Mouse (Mus musculus) stomach, embryonic 14.5 days (tissue): ENCODE data around the gene Cnpy2. TPM values are rescaled to one million over a fixed set of nuclear protein-coding genes. Genes with fewer than 3 reads are reported as not detected.

ENCODE experiments used
- ATAC-seq: fragments of 200-750 bp; cut with Nextera tagmentation; 2 replicates; pipeline ENCODE4 v1.8.0; 2017; ENCODE audit warnings: low read depth, moderate TSS enrichment; ENCODE audit not compliant: insufficient number of reproducible peaks, insufficient read depth, low FRiP score
- H3K27ac ChIP-seq: fragments of 300-500 bp; sonication (generic); 2 replicates; pipeline ENCODE4 v1.5.1; 2014; ENCODE audit warnings: mild to moderate bottlenecking, low read length, moderate library complexity, mixed read lengths
- H3K27me3 ChIP-seq: fragments of 300-500 bp; sonication (generic); 2 replicates; pipeline ENCODE4 v1.6.1; 2014; ENCODE audit warnings: low read length, control low read depth, mixed read lengths; ENCODE audit not compliant: control insufficient read depth, insufficient read depth
- H3K36me3 ChIP-seq: fragments of 300-500 bp; sonication (generic); 2 replicates; pipeline ENCODE4 v1.6.1; 2014; ENCODE audit warnings: mild to moderate bottlenecking, control low read depth, low read length, moderate library complexity, mixed read lengths; ENCODE audit not compliant: control insufficient read depth, insufficient read depth
- H3K4me1 ChIP-seq: fragments of 300-500 bp; sonication (generic); 2 replicates; pipeline ENCODE4 v1.6.1; 2014; ENCODE audit warnings: low read length, control low read depth, mixed read lengths; ENCODE audit not compliant: control insufficient read depth, insufficient read depth
- H3K4me2 ChIP-seq: fragments of 300-500 bp; sonication (generic); replicated peaks from 2 replicates; pipeline ENCODE4 v1.6.1; 2014; ENCODE audit warnings: low read depth, low read length, control low read depth
- H3K4me3 ChIP-seq: fragments of 300-500 bp; sonication (generic); 2 replicates; pipeline ENCODE4 v1.5.1; 2014; ENCODE audit warnings: low read depth, low read length, control low read depth
- H3K9ac ChIP-seq: fragments of 300-500 bp; sonication (generic); replicated peaks from 2 replicates; pipeline ENCODE4 v1.6.1; 2014; ENCODE audit warnings: low read depth, mild to moderate bottlenecking, control low read depth, low read length, moderate library complexity, mixed read lengths
- H3K9me3 ChIP-seq: fragments of 300-500 bp; sonication (generic); 2 replicates; pipeline ENCODE4 v1.6.1; 2016; ENCODE audit warnings: low read depth, low read length, control low read depth; ENCODE audit not compliant: control insufficient read depth
- WGBS: fragments of 180-500 bp; shearing (Covaris S2); extraction: QIAGEN DNeasy Blood & Tissue Kit; methylation state at CpG from one replicate; pipeline ENCODE4 v1.1.7; 2014; 5-methylcytosine and 5-hydroxymethylcytosine counted together
- polyA plus RNA-seq: library from polyadenylated mRNA; unstranded; fragments of >200 nt; fragmentation: Nextera tagmentation; extraction: Ambion mirVana; gene quantifications from 2 replicates; pipeline ENCODE4 v1.2.1, GENCODE M21; 2014

Cnpy2 gene
- polyA plus RNA-seq, 1 experiment from 2014 or later = 328 TPM

DNA sequence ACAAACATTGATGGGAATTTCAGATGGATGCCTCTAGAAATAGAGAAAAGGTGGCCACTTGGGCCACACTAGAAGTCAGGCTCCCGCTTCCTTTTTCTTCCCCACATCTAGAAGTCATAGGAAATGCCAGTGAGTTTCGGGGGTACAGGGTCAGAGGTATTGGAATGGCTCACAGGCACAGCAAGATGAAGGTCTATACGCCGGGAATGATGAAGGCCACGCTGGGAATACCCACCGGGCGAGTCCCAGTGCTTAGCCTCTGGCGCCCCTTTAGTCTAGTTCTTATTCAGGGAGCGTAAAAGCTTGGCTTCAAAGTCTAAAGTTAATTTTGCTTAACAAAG is 19.5 kb upstream of the Cnpy2 start:
- H3K4me2 ChIP-seq = peak overlapping the region; percentile 59
- H3K4me3 ChIP-seq = peak overlapping the region; percentile 51
- peaks cover 10% of the 10 kb centered on the region; the same call in 1 of the 2 replicates for H3K4me1 ChIP-seq
- H3K9me3 ChIP-seq = no peaks in the 10 kb centered on the region
- H3K27me3 ChIP-seq = no peaks in the 10 kb centered on the region
- peak overlapping the region; percentile 78 for H3K9ac ChIP-seq
- 1% methylated on average over 9 of the region's 9 CpGs for WGBS
- H3K27ac ChIP-seq = peak overlapping the region; percentile 87
- peak; percentile 28; the same call in 1 of the 2 replicates for ATAC-seq
- peaks cover under 1% of the 10 kb centered on the region; the same call in 1 of the 2 replicates for H3K36me3 ChIP-seq

DNA sequence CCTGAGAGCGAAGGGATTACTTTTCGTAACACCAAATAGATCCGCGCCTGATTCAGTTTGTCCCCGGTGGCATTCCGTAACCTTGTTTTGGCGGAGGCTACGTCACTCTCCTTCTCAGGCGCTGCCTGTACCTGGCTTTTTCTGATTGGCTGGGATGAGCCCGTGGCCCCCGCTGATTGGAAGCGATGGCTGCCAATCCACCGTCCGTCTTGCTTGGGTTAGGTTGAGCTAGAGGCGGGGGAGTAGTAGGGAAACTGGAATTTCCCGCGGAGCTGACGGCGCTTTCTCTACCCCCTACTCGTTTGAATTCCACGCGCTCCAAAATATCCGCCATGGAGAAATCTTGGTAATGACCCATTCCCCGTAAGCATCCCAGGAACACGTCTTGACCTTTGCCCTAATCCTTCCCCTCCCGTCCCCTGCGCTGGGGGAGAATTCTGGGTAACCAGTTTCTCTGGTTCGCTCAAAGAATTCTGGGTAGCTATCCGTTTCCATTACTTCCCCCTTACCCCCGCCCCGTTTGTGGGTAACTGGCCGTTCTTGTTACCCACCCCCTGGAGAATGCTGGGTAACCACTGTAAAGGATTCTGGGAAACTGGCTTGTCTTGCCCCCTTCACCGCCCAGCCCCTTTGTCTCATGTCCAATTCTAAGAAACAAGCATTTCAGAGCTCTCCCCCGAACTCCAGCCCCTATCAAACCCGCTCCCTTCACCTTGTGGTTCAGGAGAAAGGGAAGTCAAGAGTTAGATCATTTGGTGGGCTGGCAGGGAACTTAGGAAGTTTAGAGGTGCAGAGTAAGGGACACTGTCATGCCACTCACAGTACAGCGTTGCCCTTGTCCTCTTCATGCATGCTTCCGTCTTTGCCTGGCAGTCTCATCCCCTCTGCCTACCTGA is 18.9 kb upstream of the Cnpy2 start, which contains the start of gene Pan2:
TSS of gene Pan2 (plus strand) at position 210 of the 896 bp plus-strand sequence.
- peaks cover 7% of the 10 kb centered on the region for H3K36me3 ChIP-seq
- peak; percentile 99 for ATAC-seq
- H3K27me3 ChIP-seq = no peaks in the 10 kb centered on the region
- peak within 1 kb of the TSS; percentile 51 for H3K4me3 ChIP-seq
- no peaks in the 10 kb centered on the region for H3K9me3 ChIP-seq
- peak within 1 kb of the TSS; percentile 87 for H3K27ac ChIP-seq
- peak within 1 kb of the TSS; percentile 76 for H3K4me2 ChIP-seq
- H3K4me1 ChIP-seq = peaks cover 10% of the 10 kb centered on the region; the same call in 1 of the 2 replicates
- WGBS = 2% methylated on average over 37 of the region's 37 CpGs
- peak within 1 kb of the TSS; percentile 78 for H3K9ac ChIP-seq

DNA sequence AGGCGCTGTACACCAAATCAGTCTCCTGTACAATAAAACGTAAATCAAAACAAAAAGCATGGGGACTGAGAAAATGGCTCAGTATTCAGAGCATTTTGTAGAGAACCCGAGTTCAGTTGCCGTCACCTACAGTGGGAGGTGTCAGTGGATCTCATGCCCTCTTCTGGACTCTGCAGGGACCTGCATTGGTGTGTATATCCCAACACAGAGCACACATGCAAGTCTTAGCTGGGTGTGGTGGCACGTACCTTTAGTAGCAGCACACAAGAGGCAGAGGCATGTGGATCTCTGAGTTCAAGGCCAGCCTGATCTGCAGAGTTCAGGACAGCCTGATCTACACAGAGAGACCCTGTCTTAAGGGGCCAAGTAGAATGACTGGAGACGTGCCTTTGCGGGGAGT is 12.6 kb upstream of the Cnpy2 start:
- H3K4me3 ChIP-seq = no peak overlapping the region
- H3K27me3 ChIP-seq = no peaks in the 10 kb centered on the region
- ATAC-seq = no peak
- peaks cover 32% of the 10 kb centered on the region for H3K36me3 ChIP-seq
- no peak overlapping the region for H3K4me2 ChIP-seq
- H3K9ac ChIP-seq = no peak overlapping the region
- WGBS = 86% methylated on average over 7 of the region's 7 CpGs
- no peaks in the 10 kb centered on the region for H3K9me3 ChIP-seq
- no peaks in the 10 kb centered on the region for H3K4me1 ChIP-seq
- 0 out of 2 replicates have a peak overlapping the region, but pooled peaks have one; percentile 7 for H3K27ac ChIP-seq

DNA sequence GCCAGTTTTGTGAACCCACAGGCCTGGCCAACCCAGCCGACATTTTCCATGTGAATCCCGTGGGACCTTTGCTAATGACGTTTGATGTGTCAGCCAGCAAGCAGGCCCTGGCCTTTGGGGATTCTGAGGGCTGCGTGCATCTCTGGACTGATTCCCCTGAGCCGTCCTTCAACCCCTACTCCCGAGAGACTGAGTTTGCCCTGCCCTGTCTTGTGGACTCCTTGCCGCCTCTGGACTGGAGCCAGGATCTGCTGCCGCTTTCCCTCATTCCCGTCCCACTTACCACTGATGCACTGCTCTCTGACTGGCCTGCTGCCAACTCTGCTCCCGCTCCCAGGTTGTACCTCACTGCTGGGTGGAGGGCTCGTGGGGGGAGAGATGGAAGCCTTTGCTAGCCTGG is 12.1 kb upstream of the Cnpy2 start:
- H3K4me1 ChIP-seq = no peaks in the 10 kb centered on the region
- H3K4me3 ChIP-seq = no peak overlapping the region
- WGBS = 53% methylated on average over 11 of the region's 11 CpGs
- H3K9ac ChIP-seq = no peak overlapping the region
- H3K9me3 ChIP-seq = no peaks in the 10 kb centered on the region
- no peaks in the 10 kb centered on the region for H3K27me3 ChIP-seq
- H3K27ac ChIP-seq = 0 out of 2 replicates have a peak overlapping the region, but pooled peaks have one; percentile 7
- ATAC-seq = peak; percentile 34; the same call in 1 of the 2 replicates
- H3K4me2 ChIP-seq = no peak overlapping the region
- peaks cover 37% of the 10 kb centered on the region for H3K36me3 ChIP-seq

DNA sequence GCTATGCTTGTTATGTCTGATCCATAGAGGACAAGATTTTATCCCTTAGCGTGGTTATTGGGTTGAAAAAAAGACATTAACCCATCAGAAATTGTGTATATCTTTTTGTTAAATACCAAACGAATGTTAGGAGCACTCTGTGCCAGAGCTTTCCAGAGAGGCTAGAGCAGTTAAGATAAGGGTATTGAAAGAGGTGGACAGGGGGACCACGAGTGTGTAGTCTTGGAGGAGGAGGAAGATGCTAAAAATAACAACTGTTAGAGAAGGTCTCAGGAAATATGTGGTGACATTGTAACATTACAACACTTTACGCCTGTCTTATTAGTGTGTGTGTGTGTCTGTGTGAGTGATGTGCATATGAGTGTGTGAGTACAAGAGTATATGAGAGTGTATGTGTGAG is 11.4 kb upstream of the Cnpy2 start:
- no peak for ATAC-seq
- Histone ChIP-seq H3K4me1 (no peaks in the 10 kb centered on the region), H3K9ac (no peak overlapping the region), H3K27ac (no peak overlapping the region), H3K4me3 (no peak overlapping the region), H3K36me3 (peaks cover 44% of the 10 kb centered on the region), H3K27me3 (no peaks in the 10 kb centered on the region), H3K9me3 (no peaks in the 10 kb centered on the region), H3K4me2 (no peak overlapping the region)
- WGBS = 73% methylated on average over 4 of the region's 4 CpGs

DNA sequence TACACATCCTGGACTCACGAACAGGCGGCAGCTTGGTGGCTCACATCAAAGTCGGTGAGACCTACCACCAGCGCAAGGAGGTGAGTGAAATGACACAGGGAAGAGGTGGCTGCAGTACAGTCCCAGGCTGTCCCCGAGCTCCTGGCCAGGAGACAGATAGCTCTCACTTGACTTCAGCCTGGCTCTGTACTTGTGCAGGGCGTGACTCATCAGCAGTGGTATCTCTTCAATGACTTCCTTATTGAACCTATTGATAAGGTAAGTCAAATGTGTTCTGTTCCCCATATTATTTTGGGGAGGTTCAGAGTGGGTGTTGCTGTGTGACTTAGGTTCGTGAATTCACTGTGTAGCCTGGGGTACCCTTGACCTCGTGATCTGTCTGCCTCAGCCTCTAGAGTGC is 6.7 kb upstream of the Cnpy2 start:
- Histone ChIP-seq H3K4me3 (no peak overlapping the region), H3K9me3 (no peaks in the 10 kb centered on the region), H3K4me2 (no peak overlapping the region), H3K27ac (no peak overlapping the region), H3K4me1 (no peaks in the 10 kb centered on the region), H3K27me3 (no peaks in the 10 kb centered on the region), H3K9ac (no peak overlapping the region), H3K36me3 (peaks cover 64% of the 10 kb centered on the region)
- no peak for ATAC-seq
- 96% methylated on average over 8 of the region's 8 CpGs for WGBS

DNA sequence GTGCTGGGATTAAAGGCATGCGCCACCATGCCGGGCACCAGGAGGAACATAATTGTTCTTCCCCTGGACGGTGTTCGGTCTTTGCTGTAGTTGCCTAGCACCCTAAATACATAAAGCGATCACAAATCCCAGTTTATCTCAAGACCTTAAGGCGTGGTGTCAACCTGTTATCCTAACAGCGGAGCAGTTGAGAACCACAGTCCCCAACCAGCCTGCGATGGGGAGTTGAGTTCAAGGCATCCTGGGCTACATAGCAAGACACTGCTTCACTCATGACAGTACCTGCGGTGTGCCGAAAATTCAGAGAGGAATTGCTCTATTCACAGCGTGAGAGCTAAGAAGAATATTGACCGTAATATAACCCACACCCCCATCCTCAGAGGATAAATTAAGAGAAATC is 618 bp upstream of the Cnpy2 start:
- Histone ChIP-seq H3K4me1 (peaks cover 8% of the 10 kb centered on the region; the same call in 1 of the 2 replicates), H3K36me3 (peaks cover 49% of the 10 kb centered on the region), H3K4me3 (peak overlapping the region; percentile 93), H3K27ac (no peak overlapping the region), H3K9ac (peak overlapping the region; percentile 97; the same call in 1 of the 2 replicates), H3K27me3 (no peaks in the 10 kb centered on the region), H3K9me3 (no peaks in the 10 kb centered on the region), H3K4me2 (peak overlapping the region; percentile 87)
- ATAC-seq = no peak
- 48% methylated on average over 12 of the region's 12 CpGs for WGBS

DNA sequence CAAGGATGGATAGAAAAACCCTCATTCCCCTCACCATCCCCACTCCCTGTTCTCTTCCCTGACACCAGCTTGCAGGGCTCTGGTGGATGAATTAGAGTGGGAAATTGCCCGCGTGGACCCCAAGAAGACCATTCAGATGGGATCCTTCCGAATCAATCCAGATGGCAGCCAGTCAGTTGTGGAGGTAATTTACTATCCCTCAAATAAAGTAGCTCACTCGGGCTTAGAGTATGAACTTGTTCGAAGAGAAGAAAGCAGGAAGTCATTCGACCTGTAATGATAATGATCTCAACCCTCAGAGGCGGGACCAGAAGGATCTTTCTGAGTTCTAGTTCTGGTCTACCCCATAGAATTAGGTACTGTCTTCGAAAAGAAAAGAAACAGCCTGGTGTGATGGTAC is 1.3 kb downstream of the Cnpy2 start:
- Histone ChIP-seq H3K4me2 (peak overlapping the region; percentile 87), H3K4me3 (peak overlapping the region; percentile 93), H3K9me3 (no peaks in the 10 kb centered on the region), H3K27me3 (no peaks in the 10 kb centered on the region), H3K27ac (peak overlapping the region; percentile 97; the same call in 1 of the 2 replicates), H3K4me1 (peaks cover 8% of the 10 kb centered on the region; the same call in 1 of the 2 replicates), H3K36me3 (peaks cover 51% of the 10 kb centered on the region), H3K9ac (peak overlapping the region; percentile 97)
- ATAC-seq = no peak
- WGBS = 65% methylated on average over 8 of the region's 8 CpGs
